Mouse (Mus musculus) forebrain, embryonic 14.5 days (tissue): ENCODE data around the gene Prkag2. TPM values are rescaled to one million over a fixed set of nuclear protein-coding genes. Genes with fewer than 3 reads are reported as not detected.
A peak's percentile ranks its signal among the peaks of the same experiment; 100 is the strongest.

Experiments
- ATAC-seq: fragments of 200-750 bp; cut with Nextera tagmentation; 2 replicates; pipeline ENCODE4 v1.8.0; 2017; ENCODE audit warnings: mild to moderate bottlenecking, moderate library complexity
- DNase-seq: peaks from one replicate; pipeline ENCODE4 v3.0.0-alpha.2; 2015; ENCODE audit warnings: low spot score
- H3K27ac ChIP-seq: fragments of 300-500 bp; sonication (generic); 2 replicates; pipeline ENCODE4 v1.5.1; 2014; ENCODE audit warnings: low read depth, mild to moderate bottlenecking, control low read depth, low read length, moderate library complexity
- H3K27me3 ChIP-seq: fragments of 300-500 bp; sonication (generic); replicated peaks from 2 replicates; pipeline ENCODE4 v1.6.1; 2014; ENCODE audit warnings: low read length, control low read depth, mixed read lengths; ENCODE audit not compliant: control insufficient read depth, insufficient read depth
- H3K36me3 ChIP-seq: fragments of 300-500 bp; sonication (generic); 2 replicates; pipeline ENCODE4 v1.6.1; 2014; ENCODE audit warnings: low read length, control low read depth; ENCODE audit not compliant: control insufficient read depth, insufficient read depth
- H3K4me1 ChIP-seq: fragments of 300-500 bp; sonication (generic); 2 replicates; pipeline ENCODE4 v1.6.1; 2014; ENCODE audit warnings: antibody characterized with exemption, low read length, control low read depth; ENCODE audit not compliant: control insufficient read depth, insufficient read depth
- H3K4me2 ChIP-seq: fragments of 300-500 bp; sonication (generic); 2 replicates; pipeline ENCODE4 v1.6.1; 2014; ENCODE audit warnings: mild to moderate bottlenecking, control low read depth, low read length
- H3K4me3 ChIP-seq: fragments of 300-500 bp; sonication (generic); 2 replicates; pipeline ENCODE4 v1.5.1; 2014; ENCODE audit warnings: low read depth, low read length, control low read depth
- H3K9ac ChIP-seq: fragments of 300-500 bp; sonication (generic); 2 replicates; pipeline ENCODE4 v1.6.1; 2014; ENCODE audit warnings: mild to moderate bottlenecking, low read length, control low read depth, moderate library complexity
- H3K9me3 ChIP-seq: fragments of 300-500 bp; sonication (generic); replicated peaks from 2 replicates; pipeline ENCODE4 v1.6.1; 2016; ENCODE audit warnings: low read length, control low read depth, mixed read lengths; ENCODE audit not compliant: control insufficient read depth
- WGBS: fragments of 180-500 bp; shearing (Covaris S2); extraction: QIAGEN DNeasy Blood & Tissue Kit; methylation state at CpG from one replicate; pipeline ENCODE4 v1.1.7; 2014; 5-methylcytosine and 5-hydroxymethylcytosine counted together
- polyA plus RNA-seq: library from polyadenylated mRNA; unstranded; fragments of >200 nt; fragmentation: Nextera tagmentation; extraction: Ambion mirVana; gene quantifications from 2 replicates; pipeline ENCODE4 v1.2.1, GENCODE M21; 2014

Prkag2 gene
- polyA plus RNA-seq, 1 experiment from 2014 or later: 80.6 TPM

GRCm38 (mm10) chr5:25089258-25089972, 11.0 kb downstream of the Prkag2 start:
- Histone ChIP-seq H3K36me3 (no peaks in the 10 kb centered on the region), H3K9ac (no peak overlapping the region), H3K9me3 (no peaks in the 10 kb centered on the region), H3K4me2 (no peak overlapping the region), H3K27me3 (no peaks in the 10 kb centered on the region), H3K4me3 (no peak overlapping the region), H3K4me1 (peaks cover 6% of the 10 kb centered on the region; the same call in 1 of the 2 replicates), H3K27ac (no peak overlapping the region)
- DNase-seq (no peak), ATAC-seq (no peak)
- WGBS: 79% methylated on average over 6 of the region's 6 CpGs

GRCm38 (mm10) chr5:25088633-25089032, 11.8 kb downstream of the Prkag2 start:
- no peak overlapping the region for H3K4me2 ChIP-seq
- no peak overlapping the region for H3K27ac ChIP-seq
- peaks cover 6% of the 10 kb centered on the region; the same call in 1 of the 2 replicates for H3K4me1 ChIP-seq
- ATAC-seq (no peak), DNase-seq (no peak)
- no peak overlapping the region for H3K9ac ChIP-seq
- H3K9me3 ChIP-seq: no peaks in the 10 kb centered on the region
- no peak overlapping the region for H3K4me3 ChIP-seq
- WGBS: 68% methylated on average over 4 of the region's 4 CpGs
- H3K27me3 ChIP-seq: no peaks in the 10 kb centered on the region
- H3K36me3 ChIP-seq: no peaks in the 10 kb centered on the region

DNA sequence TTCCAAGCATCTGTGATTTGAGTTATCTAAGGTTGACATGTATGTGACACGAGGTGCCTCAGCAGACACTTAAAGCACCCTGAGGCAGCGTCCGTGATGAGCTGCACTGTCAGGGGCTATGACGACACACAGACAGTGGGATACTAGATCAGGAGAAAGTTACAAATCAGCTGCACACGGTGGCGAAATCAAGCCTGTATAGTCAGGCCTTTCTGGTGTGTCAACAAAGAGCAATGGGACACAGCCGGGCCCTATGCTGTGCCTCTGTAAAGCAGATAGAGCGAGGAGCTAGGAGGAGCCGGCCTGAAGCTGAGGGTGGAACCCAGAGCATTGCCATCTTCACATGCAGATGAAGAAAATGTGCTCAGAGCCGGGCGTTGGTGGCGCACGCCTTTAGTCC, 12.3 kb downstream of the Prkag2 start:
- Histone ChIP-seq H3K4me1 (peaks cover 6% of the 10 kb centered on the region; the same call in 1 of the 2 replicates), H3K27me3 (no peaks in the 10 kb centered on the region), H3K36me3 (no peaks in the 10 kb centered on the region), H3K4me3 (no peak overlapping the region), H3K27ac (no peak overlapping the region), H3K4me2 (no peak overlapping the region), H3K9ac (no peak overlapping the region), H3K9me3 (no peaks in the 10 kb centered on the region)
- WGBS: 89% methylated on average over 13 of the region's 13 CpGs
- DNase-seq (no peak), ATAC-seq (no peak)

DNA sequence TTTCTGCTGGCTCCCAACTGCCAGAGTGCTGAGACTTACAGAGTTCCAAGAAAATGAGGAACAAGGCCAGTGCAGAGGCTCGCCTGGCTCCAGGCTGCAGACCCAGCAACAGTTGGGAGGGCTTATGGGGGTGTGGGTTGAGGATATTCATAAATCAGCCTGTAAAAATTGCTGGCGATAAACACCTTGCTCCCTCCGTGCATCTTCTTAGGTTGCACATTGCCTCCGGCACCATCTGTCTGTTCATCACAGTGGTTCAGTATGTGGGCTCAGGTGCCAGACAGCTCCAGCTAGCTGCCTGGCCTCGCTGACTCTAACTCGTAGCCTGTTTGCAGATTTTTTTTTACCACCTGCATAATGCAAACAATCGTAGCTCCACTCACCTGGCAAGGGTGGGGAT, 13.4 kb downstream of the Prkag2 start:
- Histone ChIP-seq H3K27me3 (no peaks in the 10 kb centered on the region), H3K4me1 (peaks cover 6% of the 10 kb centered on the region; the same call in 1 of the 2 replicates), H3K36me3 (no peaks in the 10 kb centered on the region), H3K4me2 (no peak overlapping the region), H3K9ac (no peak overlapping the region), H3K4me3 (no peak overlapping the region), H3K27ac (no peak overlapping the region), H3K9me3 (no peaks in the 10 kb centered on the region)
- DNase-seq: peak; percentile 40
- ATAC-seq: no peak
- WGBS: 77% methylated on average over 7 of the region's 7 CpGs

- no peak overlapping the region for H3K9ac ChIP-seq
- H3K4me2 ChIP-seq: no peak overlapping the region
- no peaks in the 10 kb centered on the region for H3K36me3 ChIP-seq
- no peaks in the 10 kb centered on the region for H3K9me3 ChIP-seq
- 45% methylated on average over 4 of the region's 4 CpGs for WGBS
- H3K4me1 ChIP-seq: peaks cover 6% of the 10 kb centered on the region; the same call in 1 of the 2 replicates
- H3K27me3 ChIP-seq: no peaks in the 10 kb centered on the region
- H3K4me3 ChIP-seq: no peak overlapping the region
- DNase-seq (peak; percentile 56), ATAC-seq (no peak)
- H3K27ac ChIP-seq: no peak overlapping the region
Measured at GRCm38 (mm10) chr5:25086234-25086633, 14.2 kb downstream of the Prkag2 start.

DNA sequence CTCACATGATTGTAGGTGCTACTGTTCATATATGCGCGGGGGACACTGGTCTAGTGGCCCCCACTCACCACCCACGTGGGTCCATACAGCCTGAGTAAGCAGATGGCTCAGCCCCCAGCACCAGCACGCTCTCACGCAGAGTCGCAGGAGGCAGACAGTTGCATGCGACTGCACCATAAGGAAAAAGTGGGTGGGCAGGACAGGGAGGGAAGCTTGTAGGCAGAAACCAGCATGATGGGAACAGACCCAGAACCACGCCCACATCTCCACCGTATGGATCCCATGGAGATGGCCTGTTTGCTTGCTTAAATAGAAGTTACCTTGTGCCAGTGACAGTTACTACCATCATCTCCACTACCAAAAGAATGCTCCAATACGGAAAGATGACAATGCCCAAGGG, 15.3 kb downstream of the Prkag2 start:
- peak; percentile 26 for DNase-seq
- no peak overlapping the region for H3K4me3 ChIP-seq
- H3K9me3 ChIP-seq: no peaks in the 10 kb centered on the region
- H3K36me3 ChIP-seq: no peaks in the 10 kb centered on the region
- H3K4me1 ChIP-seq: peaks cover 6% of the 10 kb centered on the region; the same call in 1 of the 2 replicates
- no peak overlapping the region for H3K27ac ChIP-seq
- H3K4me2 ChIP-seq: no peak overlapping the region
- no peaks in the 10 kb centered on the region for H3K27me3 ChIP-seq
- WGBS: 84% methylated on average over 10 of the region's 10 CpGs
- no peak overlapping the region for H3K9ac ChIP-seq
- peak; percentile 58; the same call in 1 of the 2 replicates for ATAC-seq

DNA sequence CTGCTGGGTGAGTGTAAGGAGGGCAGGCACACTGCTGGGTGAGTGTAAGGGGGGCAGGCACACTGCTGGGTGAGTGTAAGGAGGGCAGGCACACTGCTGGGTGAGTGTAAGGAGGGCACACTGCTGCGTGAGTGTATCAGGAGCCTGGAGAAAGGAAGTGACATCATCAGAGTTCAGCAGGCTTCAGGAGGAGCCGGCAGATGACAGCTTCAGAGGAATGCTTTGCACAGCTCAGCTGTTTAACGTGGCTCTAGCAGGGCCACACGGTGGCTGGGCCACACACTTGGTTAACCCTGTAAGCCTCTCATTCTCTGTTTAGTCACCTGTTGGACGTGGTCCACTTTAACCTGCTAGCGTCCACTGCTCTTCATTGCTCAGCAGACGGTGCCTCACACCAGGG, 16.6 kb downstream of the Prkag2 start:
- Histone ChIP-seq H3K9me3 (no peaks in the 10 kb centered on the region), H3K36me3 (no peaks in the 10 kb centered on the region), H3K4me3 (no peak overlapping the region), H3K27ac (no peak overlapping the region), H3K9ac (no peak overlapping the region), H3K27me3 (no peaks in the 10 kb centered on the region), H3K4me1 (peaks cover 6% of the 10 kb centered on the region; the same call in 1 of the 2 replicates), H3K4me2 (no peak overlapping the region)
- 52% methylated on average over 7 of the region's 7 CpGs for WGBS
- DNase-seq (no peak), ATAC-seq (no peak)

DNA sequence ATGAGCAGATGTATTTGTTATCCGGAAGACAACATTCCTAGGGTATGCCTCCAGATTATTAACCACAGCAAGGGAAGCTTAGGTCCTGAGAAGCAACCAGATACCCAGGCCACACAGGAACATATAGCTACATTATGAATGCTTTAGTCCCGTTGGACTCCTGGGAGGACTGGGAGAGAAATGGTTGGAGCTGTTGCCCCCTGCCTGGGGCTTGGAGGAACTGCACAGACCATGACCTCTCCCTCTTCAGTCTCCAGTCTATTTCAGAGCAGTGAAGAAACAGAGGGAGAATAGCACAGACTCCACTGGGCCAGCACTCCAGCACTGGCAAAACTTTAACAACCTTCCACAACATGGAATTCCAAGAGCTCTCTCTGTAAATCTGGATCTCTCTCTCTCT, 17.9 kb downstream of the Prkag2 start:
- ATAC-seq (no peak), DNase-seq (no peak)
- no peaks in the 10 kb centered on the region for H3K36me3 ChIP-seq
- no peak overlapping the region for H3K27ac ChIP-seq
- no peak overlapping the region for H3K4me3 ChIP-seq
- no peak overlapping the region for H3K4me2 ChIP-seq
- peaks cover 6% of the 10 kb centered on the region; the same call in 1 of the 2 replicates for H3K4me1 ChIP-seq
- no peak overlapping the region for H3K9ac ChIP-seq
- H3K27me3 ChIP-seq: no peaks in the 10 kb centered on the region
- no peaks in the 10 kb centered on the region for H3K9me3 ChIP-seq
- WGBS: 60% methylated on average over 2 of the region's 2 CpGs

DNA sequence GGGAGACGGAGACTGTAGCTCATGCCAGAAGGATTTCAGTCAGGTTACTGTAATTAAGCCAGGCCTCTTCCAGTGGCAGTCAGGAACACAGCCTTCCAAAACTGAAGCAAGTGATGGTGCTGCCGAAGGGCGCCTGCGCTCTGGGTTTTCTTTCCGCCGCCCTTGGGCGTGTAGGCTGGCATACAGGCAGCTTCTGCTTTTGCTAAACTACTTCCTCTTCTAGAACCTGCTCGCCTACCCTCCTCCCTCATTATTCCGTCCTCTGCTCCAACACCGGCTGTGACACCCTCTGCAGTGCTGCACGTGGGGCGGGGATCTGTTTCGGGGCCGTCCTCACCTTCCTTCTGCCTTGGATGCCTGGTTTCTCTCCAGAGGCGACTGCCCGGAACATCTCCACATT, 18.9 kb downstream of the Prkag2 start:
- H3K9me3 ChIP-seq: no peaks in the 10 kb centered on the region
- no peak for DNase-seq
- no peak overlapping the region for H3K4me2 ChIP-seq
- H3K27ac ChIP-seq: no peak overlapping the region
- H3K9ac ChIP-seq: no peak overlapping the region
- H3K4me3 ChIP-seq: no peak overlapping the region
- H3K27me3 ChIP-seq: no peaks in the 10 kb centered on the region
- WGBS: 78% methylated on average over 16 of the region's 16 CpGs
- ATAC-seq: no peak
- peaks cover 6% of the 10 kb centered on the region; the same call in 1 of the 2 replicates for H3K4me1 ChIP-seq
- H3K36me3 ChIP-seq: no peaks in the 10 kb centered on the region
